Mouse (Mus musculus): ENCODE results near the gene Fam227a.
"Not testable (repeated sequence)": the region's sequence is repeated elsewhere in the genome, so short reads cannot be mapped to it uniquely, and the experiment has no call there.

Gene Fam227a

GRCm38 (mm10) chr15:79684616-79685015 lies 25.9 kb upstream of the Fam227a start:
- DNase-seq (ENCODE audit: low spot score in 2 of 2), result no peak

GRCm38 (mm10) chr15:79683707-79684465 lies 25.1 kb upstream of the Fam227a start:
- DNase-seq (ENCODE audit: low spot score in 2 of 2), result no peak

GRCm38 (mm10) chr15:79683146-79683545 lies 24.4 kb upstream of the Fam227a start:
- DNase-seq (ENCODE audit: low spot score in 2 of 2), result no peak

- DNase-seq (ENCODE audit: low spot score in 2 of 2), result no peak
Observed at GRCm38 (mm10) chr15:79681973-79682372, 23.2 kb upstream of the Fam227a start.

GRCm38 (mm10) chr15:79677936-79678335 lies 19.2 kb upstream of the Fam227a start:
- no peak for DNase-seq (ENCODE audit: low spot score in 2 of 2)

- DNase-seq (ENCODE audit: low spot score in 2 of 2), result not testable (repeated sequence)
Observed at GRCm38 (mm10) chr15:79671828-79672348, 13.1 kb upstream of the Fam227a start.

GRCm38 (mm10) chr15:79670972-79671299 lies 12.2 kb upstream of the Fam227a start:
- no peak for DNase-seq (ENCODE audit: low spot score in 2 of 2)

DNA sequence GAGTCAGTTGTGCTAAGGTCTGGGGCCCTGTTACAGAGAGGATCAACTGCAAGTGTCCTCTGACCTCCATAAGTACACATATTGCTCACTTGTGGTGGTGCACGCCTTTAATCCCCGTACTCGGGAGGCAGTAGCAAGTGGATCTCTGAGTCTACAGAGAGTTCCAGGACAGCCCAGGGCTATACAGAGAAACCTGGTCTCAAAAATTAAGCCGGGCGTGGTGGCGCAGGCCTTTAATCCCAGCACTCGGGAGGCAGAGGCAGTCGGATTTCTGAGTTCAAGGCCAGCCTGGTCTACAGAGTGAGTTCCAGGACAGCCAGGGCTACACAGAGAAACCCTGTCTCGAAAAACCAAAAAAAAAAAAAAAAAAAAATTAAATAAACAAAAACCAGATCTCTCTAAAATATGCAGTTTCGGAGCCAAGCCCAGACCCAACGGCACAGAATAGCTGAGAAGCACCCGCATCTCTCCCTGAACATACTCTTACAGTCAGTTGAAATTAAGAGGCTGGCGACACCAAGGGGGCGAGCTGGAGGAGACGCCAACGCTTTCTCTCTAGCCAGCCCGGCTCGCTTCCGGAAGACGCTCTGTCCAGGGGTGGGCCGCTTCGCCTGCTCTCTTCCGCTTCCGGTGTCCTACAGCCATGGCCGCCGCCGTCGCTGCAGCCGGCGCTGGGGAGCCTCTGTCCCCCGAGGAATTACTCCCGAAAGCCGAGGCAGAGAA lies 11.7 kb upstream of the Fam227a start, which contains the start of gene Tomm22:
Tomm22 (plus strand) TSS at position 613 of the 723 bp plus-strand sequence.
- peak; percentile 52 to 81 for DNase-seq (ENCODE audit: low spot score in 2 of 2)

GRCm38 (mm10) chr15:79669195-79669594 lies 10.4 kb upstream of the Fam227a start:
- no peak for DNase-seq (ENCODE audit: low spot score in 2 of 2)

DNA sequence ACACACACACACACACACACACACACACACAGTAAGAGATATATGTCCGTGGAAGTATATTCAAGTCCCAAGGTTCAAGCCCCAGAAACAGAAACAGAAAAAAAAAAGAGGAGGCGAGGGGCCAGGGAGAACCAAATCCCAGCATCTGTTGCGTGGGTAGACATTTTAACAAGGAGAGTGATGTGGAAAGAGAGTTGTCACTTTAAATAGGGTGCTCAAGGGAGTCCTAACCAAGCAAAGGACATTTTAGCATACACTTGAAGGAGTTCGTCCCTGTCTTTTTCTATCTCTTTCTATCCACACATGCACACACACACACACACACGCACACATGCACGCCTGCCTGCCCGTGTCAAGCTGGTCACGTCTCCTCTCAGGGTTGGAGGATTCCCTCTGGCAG lies 5.9 kb upstream of the Fam227a start:
- no peak for DNase-seq (ENCODE audit: low spot score in 2 of 2)

DNA sequence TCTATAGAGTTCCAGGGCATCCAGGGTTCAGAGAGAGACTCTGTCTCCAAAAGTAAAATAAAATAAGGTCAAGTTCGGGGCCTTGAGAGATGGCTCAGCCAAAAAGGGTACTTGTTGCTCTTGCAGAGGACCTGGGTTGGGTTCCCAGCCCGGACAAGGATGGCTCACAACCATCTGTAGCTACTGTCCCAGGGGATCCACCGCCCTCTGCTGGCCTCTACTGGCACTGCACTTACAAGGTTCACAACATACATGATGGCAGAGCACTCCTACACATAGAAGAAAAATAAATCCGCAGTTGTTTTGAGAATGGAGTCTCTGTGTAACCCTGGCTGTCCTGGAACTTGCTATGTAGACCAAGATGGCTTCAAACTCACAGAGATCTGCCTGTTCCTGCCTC lies 3.1 kb upstream of the Fam227a start:
- DNase-seq (ENCODE audit: low spot score in 2 of 2), result no peak

DNA sequence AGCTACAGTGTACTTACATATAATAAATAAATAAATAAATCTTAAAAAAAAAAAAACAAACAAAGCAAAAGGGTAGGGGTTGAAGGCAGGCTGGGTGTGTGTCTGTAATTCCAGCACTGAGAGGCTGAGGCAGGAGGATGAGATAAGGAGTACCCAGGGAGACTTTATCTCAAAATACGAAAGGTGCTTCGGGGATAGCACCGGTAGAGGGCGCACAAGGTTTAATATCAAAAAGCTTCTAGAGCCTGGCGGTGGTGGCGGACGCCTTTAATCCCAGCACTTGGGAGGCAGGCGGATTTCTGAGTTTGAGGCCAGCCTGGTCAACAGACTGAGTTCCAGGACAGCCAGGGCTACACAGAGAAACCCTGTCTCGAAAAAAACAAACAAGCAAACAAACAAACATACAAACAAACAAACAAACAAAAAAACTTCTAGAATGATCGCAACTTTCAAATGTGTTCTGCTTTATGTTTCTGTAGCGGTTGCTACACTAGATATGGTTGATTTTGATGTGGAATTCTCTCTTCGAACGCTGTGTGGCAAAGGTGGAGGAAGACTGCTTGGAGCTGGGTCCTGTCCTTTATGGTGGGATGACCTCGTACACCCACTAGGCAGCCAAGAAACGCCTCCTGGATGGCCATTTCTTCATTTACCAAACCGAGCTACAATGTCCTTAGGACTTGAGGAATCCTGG lies 772 bp downstream of the Fam227a start:
- peak; percentile 61 to 84 for DNase-seq (ENCODE audit: low spot score in 2 of 2)

- DNase-seq (ENCODE audit: low spot score in 2 of 2), result no peak
Observed at GRCm38 (mm10) chr15:79656451-79656850, 2.3 kb downstream of the Fam227a start.

- no peak for DNase-seq (ENCODE audit: low spot score in 2 of 2)
Observed at GRCm38 (mm10) chr15:79651481-79651880, 7.3 kb downstream of the Fam227a start.

- peak in 1 of 2 experiments; percentile 55 for DNase-seq (ENCODE audit: low spot score in 2 of 2)
Observed at GRCm38 (mm10) chr15:79650569-79650968, 8.2 kb downstream of the Fam227a start.

- DNase-seq (ENCODE audit: low spot score in 2 of 2), result no peak
Observed at GRCm38 (mm10) chr15:79648130-79648529, 10.6 kb downstream of the Fam227a start.

GRCm38 (mm10) chr15:79645483-79645882 lies 13.3 kb downstream of the Fam227a start:
- no peak for DNase-seq (ENCODE audit: low spot score in 2 of 2)

GRCm38 (mm10) chr15:79641135-79641817 lies 17.5 kb downstream of the Fam227a start:
- DNase-seq (ENCODE audit: low spot score in 2 of 2), result no peak

DNA sequence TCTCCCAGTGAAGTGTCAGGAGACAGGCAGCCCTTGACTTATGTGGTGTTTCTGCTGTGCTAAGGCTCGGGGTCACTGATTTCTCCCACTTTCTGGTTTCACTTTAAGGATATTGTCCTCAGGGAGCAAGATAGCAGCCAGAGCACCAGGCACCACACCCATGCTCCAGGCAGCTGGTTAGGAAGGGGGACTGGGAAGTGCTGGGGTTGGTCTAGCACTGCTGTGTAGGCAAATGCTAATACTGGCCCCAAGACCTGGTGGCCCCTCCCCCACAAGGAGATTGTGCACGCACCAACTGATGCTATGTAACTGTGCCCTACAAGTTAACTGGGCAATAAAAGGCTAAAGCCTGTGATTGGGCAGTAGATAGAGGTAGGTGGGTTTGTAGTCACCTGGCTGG lies 28.3 kb downstream of the Fam227a start:
- no peak for DNase-seq (ENCODE audit: low spot score in 2 of 2)

GRCm38 (mm10) chr15:79619770-79620414 lies 38.9 kb downstream of the Fam227a start:
- DNase-seq (ENCODE audit: low spot score in 2 of 2), result no peak

- DNase-seq (ENCODE audit: low spot score in 2 of 2), result no peak
Observed at GRCm38 (mm10) chr15:79618456-79618855, 40.3 kb downstream of the Fam227a start.

Measured in cerebellum, postnatal 4 days (tissue).